Mouse (Mus musculus): ENCODE data around the gene Mroh2a. TPM values are rescaled to one million over a fixed set of nuclear protein-coding genes. Genes with fewer than 3 reads are reported as not detected.

The Mroh2a gene
- polyA plus RNA-seq, 1 experiment from 2014 or later = 1.9 TPM

DNA sequence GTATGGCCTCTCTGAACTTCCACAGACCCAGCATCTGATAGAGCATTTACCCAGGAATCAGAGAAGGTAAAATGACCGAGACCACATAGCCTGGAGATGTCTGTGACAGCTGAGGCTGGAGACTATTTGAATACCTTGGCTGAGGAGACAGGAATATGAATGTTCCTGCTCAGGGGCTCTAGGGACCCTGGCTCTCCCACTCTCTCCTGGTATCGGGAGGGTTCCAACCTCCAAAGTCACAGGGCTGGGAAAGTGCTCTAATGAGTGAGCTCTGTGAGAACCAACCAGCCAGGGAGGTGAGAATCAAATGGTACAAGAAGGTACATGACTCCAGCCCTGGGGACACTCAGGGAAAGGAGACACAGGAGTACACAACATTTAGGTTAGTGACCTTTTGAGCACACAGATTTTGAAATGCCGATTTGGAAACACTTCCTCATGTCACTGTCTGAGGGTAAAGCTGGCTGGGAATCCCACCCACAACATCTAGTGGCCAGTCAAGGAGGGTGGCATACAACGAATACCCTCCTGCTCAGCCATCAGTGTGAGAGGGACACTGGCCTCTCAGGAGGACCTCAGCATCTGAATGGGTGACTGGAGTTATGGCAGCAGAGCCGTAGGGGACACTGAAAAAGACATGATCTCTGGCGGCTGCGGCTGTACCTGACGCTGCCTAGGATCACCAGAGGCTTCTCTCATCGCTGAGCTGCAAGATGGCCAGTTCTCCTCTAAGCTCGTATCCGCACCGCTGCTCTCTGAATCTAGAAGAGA lies 42.9 kb downstream of the Mroh2a start:
- DNase-seq (ENCODE audit: low spot score) (no peak), ATAC-seq (ENCODE audit: insufficient number of reproducible peaks, low FRiP score, low TSS enrichment, low read depth) (no peak)
- Histone ChIP-seq H3K4me1 (ENCODE audit: control insufficient read depth, insufficient read depth, low read length) (no peaks in the 10 kb centered on the region), H3K36me3 (ENCODE audit: control insufficient read depth, insufficient read depth, low read length) (peaks cover 85% of the 10 kb centered on the region), H3K9ac (ENCODE audit: low read length) (no peak overlapping the region), H3K4me3 (ENCODE audit: low read depth, low read length) (no peak overlapping the region), H3K9me3 (ENCODE audit: control insufficient read depth, low read length) (peaks cover 17% of the 10 kb centered on the region), H3K27me3 (ENCODE audit: control insufficient read depth, insufficient read depth, low read length) (no peaks in the 10 kb centered on the region), H3K4me2 (ENCODE audit: low read depth, severe bottlenecking) (no peak overlapping the region), H3K27ac (replicated peaks; ENCODE audit: low read depth, low read length) (no peak overlapping the region)
- WGBS = 89% methylated on average over 12 of the region's 12 CpGs

DNA sequence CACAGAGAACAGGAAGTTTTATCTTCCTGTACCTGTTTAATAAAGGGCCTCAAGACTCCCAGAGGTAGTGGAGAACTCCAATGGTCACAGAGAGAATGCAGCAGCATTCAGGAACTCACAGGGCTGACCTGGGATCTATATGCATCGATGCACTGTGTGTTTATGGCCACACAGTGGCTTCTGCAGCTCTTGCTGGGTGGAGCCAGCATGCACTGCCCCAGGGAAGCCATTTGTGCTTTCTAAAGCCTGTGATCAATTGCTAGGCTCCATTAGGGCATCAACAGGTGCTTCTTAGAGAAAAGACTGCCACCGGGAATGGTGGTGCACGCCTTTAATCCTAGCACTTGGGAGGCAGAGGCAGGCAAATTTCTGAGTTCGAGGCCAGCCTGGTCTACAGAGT lies 46.1 kb downstream of the Mroh2a start:
- H3K36me3 ChIP-seq (ENCODE audit: control insufficient read depth, insufficient read depth, low read length) = peaks cover 62% of the 10 kb centered on the region
- DNase-seq (ENCODE audit: low spot score) (no peak), ATAC-seq (ENCODE audit: insufficient number of reproducible peaks, low FRiP score, low TSS enrichment, low read depth) (no peak)
- WGBS = 66% methylated on average over 4 of the region's 4 CpGs
- no peak overlapping the region for H3K9ac ChIP-seq (ENCODE audit: low read length)
- no peaks in the 10 kb centered on the region for H3K27me3 ChIP-seq (ENCODE audit: control insufficient read depth, insufficient read depth, low read length)
- H3K9me3 ChIP-seq (ENCODE audit: control insufficient read depth, low read length) = peaks cover 22% of the 10 kb centered on the region
- H3K4me2 ChIP-seq (ENCODE audit: low read depth, severe bottlenecking) = no peak overlapping the region
- peaks cover 8% of the 10 kb centered on the region for H3K4me1 ChIP-seq (ENCODE audit: control insufficient read depth, insufficient read depth, low read length)
- H3K4me3 ChIP-seq (ENCODE audit: low read depth, low read length) = no peak overlapping the region
- H3K27ac ChIP-seq (replicated peaks; ENCODE audit: low read depth, low read length) = no peak overlapping the region

DNA sequence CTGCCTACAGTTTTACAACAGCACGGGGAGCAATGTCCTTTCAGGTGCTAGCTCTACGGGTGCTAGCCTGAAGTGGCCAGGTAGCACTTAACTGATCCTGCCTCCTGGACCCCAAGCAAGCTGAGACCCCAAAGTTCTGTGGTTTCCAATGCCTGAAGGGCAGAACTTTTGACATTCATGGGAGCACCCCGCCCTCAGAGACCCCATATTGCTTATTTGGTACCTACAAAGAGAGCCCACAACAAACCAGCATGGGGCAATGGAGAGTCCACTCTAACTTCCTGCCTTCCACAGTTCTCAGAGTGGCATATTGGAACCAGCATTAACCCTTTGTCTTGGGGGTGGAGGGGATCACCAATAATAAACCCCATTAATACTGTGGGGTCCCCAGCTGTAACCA lies 46.5 kb downstream of the Mroh2a start:
- Histone ChIP-seq H3K4me2 (ENCODE audit: low read depth, severe bottlenecking) (no peak overlapping the region), H3K36me3 (ENCODE audit: control insufficient read depth, insufficient read depth, low read length) (peaks cover 58% of the 10 kb centered on the region), H3K9me3 (ENCODE audit: control insufficient read depth, low read length) (peaks cover 21% of the 10 kb centered on the region), H3K9ac (ENCODE audit: low read length) (no peak overlapping the region), H3K4me3 (ENCODE audit: low read depth, low read length) (no peak overlapping the region), H3K27ac (replicated peaks; ENCODE audit: low read depth, low read length) (no peak overlapping the region), H3K4me1 (ENCODE audit: control insufficient read depth, insufficient read depth, low read length) (peaks cover 8% of the 10 kb centered on the region), H3K27me3 (ENCODE audit: control insufficient read depth, insufficient read depth, low read length) (no peaks in the 10 kb centered on the region)
- ATAC-seq (ENCODE audit: insufficient number of reproducible peaks, low FRiP score, low TSS enrichment, low read depth) (no peak), DNase-seq (ENCODE audit: low spot score) (no peak)
- 97% methylated on average over 3 of the region's 3 CpGs for WGBS

DNA sequence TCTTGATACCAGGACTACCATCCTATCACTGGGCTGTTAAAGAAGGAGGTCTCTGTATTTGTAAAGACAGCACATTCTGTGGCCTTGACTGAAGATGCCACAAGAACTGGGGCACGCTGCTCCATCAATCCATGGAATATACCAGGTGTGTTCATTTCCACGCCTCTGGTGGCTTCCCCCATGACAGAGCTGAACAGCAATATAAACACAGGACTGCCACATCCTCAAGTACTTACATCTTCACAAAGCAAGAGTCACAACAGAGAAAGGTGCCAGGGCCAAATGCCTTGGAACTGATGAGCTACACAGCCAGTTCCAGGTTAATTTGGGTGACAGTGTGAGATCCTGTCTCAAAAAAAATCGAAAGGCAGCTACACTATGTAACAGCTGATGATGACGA lies 47.0 kb downstream of the Mroh2a start:
- Histone ChIP-seq H3K27ac (replicated peaks; ENCODE audit: low read depth, low read length) (no peak overlapping the region), H3K36me3 (ENCODE audit: control insufficient read depth, insufficient read depth, low read length) (peaks cover 52% of the 10 kb centered on the region), H3K9ac (ENCODE audit: low read length) (no peak overlapping the region), H3K4me2 (ENCODE audit: low read depth, severe bottlenecking) (no peak overlapping the region), H3K27me3 (ENCODE audit: control insufficient read depth, insufficient read depth, low read length) (no peaks in the 10 kb centered on the region), H3K9me3 (ENCODE audit: control insufficient read depth, low read length) (peaks cover 19% of the 10 kb centered on the region), H3K4me3 (ENCODE audit: low read depth, low read length) (no peak overlapping the region), H3K4me1 (ENCODE audit: control insufficient read depth, insufficient read depth, low read length) (peaks cover 8% of the 10 kb centered on the region)
- no peak for ATAC-seq (ENCODE audit: insufficient number of reproducible peaks, low FRiP score, low TSS enrichment, low read depth)
- 86% methylated on average over 4 of the region's 4 CpGs for WGBS
- no peak for DNase-seq (ENCODE audit: low spot score)

DNA sequence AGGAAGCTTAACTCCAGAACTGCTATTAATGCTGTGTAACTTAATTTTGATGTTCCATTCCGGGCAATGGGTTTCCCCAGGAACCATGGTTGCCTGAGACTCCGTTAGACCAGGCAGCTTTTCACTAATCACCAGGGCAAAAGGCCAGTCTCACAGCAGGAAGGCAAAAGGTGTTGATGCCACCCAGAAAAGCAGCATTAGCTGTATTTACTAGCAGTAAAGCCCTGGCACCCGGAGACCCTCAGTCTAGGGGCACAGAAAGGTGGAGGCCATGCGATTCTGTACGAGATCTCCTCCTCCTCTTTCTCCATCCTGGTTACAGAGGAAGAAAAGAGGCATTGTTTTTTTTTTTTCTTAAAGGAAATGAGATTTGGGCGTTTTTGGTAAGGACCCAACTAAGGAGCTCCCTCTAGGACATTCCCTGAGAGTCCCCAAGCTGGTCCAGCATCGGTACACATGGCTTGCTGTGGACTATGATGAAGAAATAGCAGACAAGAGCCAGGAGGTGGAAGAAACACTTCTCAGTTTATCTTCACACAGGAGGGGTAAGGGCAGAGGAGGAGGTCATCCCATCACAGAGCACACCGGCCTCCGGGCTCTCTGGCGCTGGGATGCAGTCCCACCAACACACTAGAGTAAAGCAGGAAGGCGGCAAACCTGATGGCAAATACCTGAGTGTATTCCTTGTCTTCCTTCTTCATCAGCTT lies 47.7 kb downstream of the Mroh2a start:
- no peak overlapping the region for H3K9ac ChIP-seq (ENCODE audit: low read length)

DNA sequence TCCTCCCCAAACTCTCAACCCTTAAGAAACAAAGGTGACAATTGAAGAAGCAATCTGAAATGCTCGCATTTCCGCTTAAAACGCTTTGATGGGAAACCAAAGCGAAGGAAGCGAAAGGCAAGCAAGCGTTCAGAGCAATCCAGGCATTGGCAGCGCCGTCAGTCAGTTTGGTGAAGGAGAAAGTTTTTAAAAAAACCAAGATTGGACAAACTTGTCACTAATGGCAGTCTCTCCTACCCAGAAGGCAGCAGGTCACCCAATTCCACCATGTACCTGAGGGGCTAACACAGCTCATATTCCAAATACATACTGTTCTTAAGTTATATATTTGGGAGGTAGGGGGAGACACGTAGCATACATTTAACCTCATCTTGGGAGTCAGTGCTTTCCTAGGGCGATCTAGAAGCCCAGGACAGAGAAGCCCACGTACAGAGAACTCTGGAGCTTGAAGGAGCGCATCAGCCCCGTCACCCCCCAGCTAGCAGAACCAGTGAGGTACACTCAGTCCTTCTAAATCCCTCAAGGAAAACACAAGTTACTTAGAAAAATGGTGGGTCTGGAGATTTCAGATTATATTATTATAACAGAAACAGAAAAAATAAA lies 48.4 kb downstream of the Mroh2a start:
- no peak overlapping the region for H3K9ac ChIP-seq (ENCODE audit: low read length)
- peaks cover 8% of the 10 kb centered on the region for H3K4me1 ChIP-seq (ENCODE audit: control insufficient read depth, insufficient read depth, low read length)
- WGBS = 71% methylated on average over 13 of the region's 13 CpGs
- H3K4me3 ChIP-seq (ENCODE audit: low read depth, low read length) = no peak overlapping the region
- ATAC-seq (ENCODE audit: insufficient number of reproducible peaks, low FRiP score, low TSS enrichment, low read depth) (no peak), DNase-seq (ENCODE audit: low spot score) (no peak)
- peaks cover 16% of the 10 kb centered on the region for H3K9me3 ChIP-seq (ENCODE audit: control insufficient read depth, low read length)
- no peak overlapping the region for H3K27ac ChIP-seq (replicated peaks; ENCODE audit: low read depth, low read length)
- H3K36me3 ChIP-seq (ENCODE audit: control insufficient read depth, insufficient read depth, low read length) = peaks cover 40% of the 10 kb centered on the region
- H3K4me2 ChIP-seq (ENCODE audit: low read depth, severe bottlenecking) = no peak overlapping the region
- no peaks in the 10 kb centered on the region for H3K27me3 ChIP-seq (ENCODE audit: control insufficient read depth, insufficient read depth, low read length)

More for the DNA sequence above, 47.7 kb downstream of the Mroh2a start:
- H3K4me1 ChIP-seq (ENCODE audit: control insufficient read depth, insufficient read depth, low read length) = peaks cover 8% of the 10 kb centered on the region
- no peak overlapping the region for H3K4me3 ChIP-seq (ENCODE audit: low read depth, low read length)
- H3K9me3 ChIP-seq (ENCODE audit: control insufficient read depth, low read length) = peaks cover 16% of the 10 kb centered on the region
- no peak overlapping the region for H3K27ac ChIP-seq (replicated peaks; ENCODE audit: low read depth, low read length)
- no peak overlapping the region for H3K4me2 ChIP-seq (ENCODE audit: low read depth, severe bottlenecking)
- peaks cover 46% of the 10 kb centered on the region for H3K36me3 ChIP-seq (ENCODE audit: control insufficient read depth, insufficient read depth, low read length)
- ATAC-seq (ENCODE audit: insufficient number of reproducible peaks, low FRiP score, low TSS enrichment, low read depth) (no peak), DNase-seq (ENCODE audit: low spot score) (no peak)
- WGBS = 76% methylated on average over 11 of the region's 11 CpGs
- no peaks in the 10 kb centered on the region for H3K27me3 ChIP-seq (ENCODE audit: control insufficient read depth, insufficient read depth, low read length)

DNA sequence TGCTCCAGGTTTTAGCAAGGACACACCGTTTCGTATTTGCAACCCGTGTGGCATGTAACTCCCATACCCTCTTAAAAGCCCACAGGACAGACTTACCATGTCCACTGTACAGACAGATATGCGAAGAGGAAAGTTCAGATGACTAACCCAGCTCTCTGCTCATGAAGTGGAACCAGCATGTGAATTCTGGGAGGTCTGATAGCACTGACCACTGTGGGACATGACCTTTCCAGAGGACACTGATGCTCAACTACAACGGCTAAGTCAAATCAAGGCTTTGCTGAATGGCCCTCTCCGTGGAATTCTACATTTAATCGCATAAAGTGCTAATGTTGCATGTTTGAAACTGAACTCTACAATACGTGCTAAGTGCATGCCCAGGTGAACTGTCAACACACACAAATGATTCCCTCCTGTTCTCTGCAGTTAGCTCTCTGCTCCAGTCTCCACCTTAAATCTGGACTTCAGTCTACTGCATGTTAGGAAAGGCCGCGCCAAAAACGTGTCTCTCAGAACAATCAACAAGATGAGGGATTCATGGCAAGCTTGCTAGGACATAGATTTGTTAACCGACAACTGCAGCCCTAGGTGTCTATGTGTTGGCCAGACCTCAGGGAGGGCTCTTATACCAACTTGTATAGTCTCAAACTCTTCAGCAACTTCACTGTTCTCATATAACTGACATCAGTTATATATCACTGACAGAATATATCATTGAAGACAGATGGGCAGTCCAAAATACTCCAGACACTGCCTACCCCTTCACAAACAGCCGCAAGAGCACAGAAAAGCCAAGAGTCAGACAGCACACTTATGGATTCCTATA lies 49.1 kb downstream of the Mroh2a start:
- peak overlapping the region; percentile 57 for H3K4me2 ChIP-seq (ENCODE audit: low read depth, severe bottlenecking)
- ATAC-seq (ENCODE audit: insufficient number of reproducible peaks, low FRiP score, low TSS enrichment, low read depth) (no peak), DNase-seq (ENCODE audit: low spot score) (no peak)
- H3K36me3 ChIP-seq (ENCODE audit: control insufficient read depth, insufficient read depth, low read length) = peaks cover 40% of the 10 kb centered on the region
- peaks cover 8% of the 10 kb centered on the region for H3K4me1 ChIP-seq (ENCODE audit: control insufficient read depth, insufficient read depth, low read length)
- peak overlapping the region; percentile 84 for H3K9ac ChIP-seq (ENCODE audit: low read length)
- H3K27ac ChIP-seq (replicated peaks; ENCODE audit: low read depth, low read length) = no peak overlapping the region
- H3K4me3 ChIP-seq (ENCODE audit: low read depth, low read length) = peak overlapping the region; percentile 73
- peaks cover 16% of the 10 kb centered on the region for H3K9me3 ChIP-seq (ENCODE audit: control insufficient read depth, low read length)
- WGBS = 71% methylated on average over 13 of the region's 13 CpGs
- no peaks in the 10 kb centered on the region for H3K27me3 ChIP-seq (ENCODE audit: control insufficient read depth, insufficient read depth, low read length)

DNA sequence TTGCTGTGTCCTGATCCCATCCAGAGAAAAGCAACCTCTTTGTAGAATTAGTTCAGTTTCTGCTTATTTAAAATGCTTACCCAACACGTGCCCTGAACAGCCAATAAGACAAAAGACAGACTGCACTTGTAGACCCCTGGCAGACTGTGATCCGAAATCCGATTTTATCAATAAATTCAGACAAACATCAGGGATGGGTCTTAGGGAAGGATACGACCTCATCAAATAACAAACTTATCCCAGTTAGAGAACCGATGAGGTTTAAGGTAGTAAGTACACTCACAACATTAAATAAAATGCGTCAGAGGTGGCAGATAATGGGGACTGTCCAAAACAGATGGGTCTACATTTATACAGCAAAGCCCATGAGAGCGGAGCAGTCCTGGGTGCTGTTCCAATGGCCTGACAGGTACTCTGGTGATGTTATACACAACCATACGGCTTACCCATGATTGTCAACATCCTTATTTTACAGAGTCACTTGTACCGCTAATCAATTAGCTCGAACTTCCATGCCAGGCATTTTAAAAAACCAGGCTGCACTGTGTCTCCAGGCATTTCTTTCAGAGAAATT lies 49.8 kb downstream of the Mroh2a start:
- 37% methylated on average over 10 of the region's 10 CpGs for WGBS
- Histone ChIP-seq H3K4me1 (ENCODE audit: control insufficient read depth, insufficient read depth, low read length) (peaks cover 8% of the 10 kb centered on the region), H3K27ac (replicated peaks; ENCODE audit: low read depth, low read length) (peak overlapping the region; percentile 80), H3K4me3 (ENCODE audit: low read depth, low read length) (peak overlapping the region; percentile 73), H3K27me3 (ENCODE audit: control insufficient read depth, insufficient read depth, low read length) (no peaks in the 10 kb centered on the region), H3K9me3 (ENCODE audit: control insufficient read depth, low read length) (peaks cover 16% of the 10 kb centered on the region), H3K36me3 (ENCODE audit: control insufficient read depth, insufficient read depth, low read length) (peaks cover 36% of the 10 kb centered on the region), H3K9ac (ENCODE audit: low read length) (peak overlapping the region; percentile 84), H3K4me2 (ENCODE audit: low read depth, severe bottlenecking) (peak overlapping the region; percentile 57)
- ATAC-seq (ENCODE audit: insufficient number of reproducible peaks, low FRiP score, low TSS enrichment, low read depth) = peak; percentile 37
- no peak for DNase-seq (ENCODE audit: low spot score)

All from limb, embryonic 11.5 days (tissue).